Mouse (Mus musculus) embryonic facial prominence, embryonic 11.5 days (tissue): ENCODE data around the gene Ccnk. TPM values are rescaled to one million over a fixed set of nuclear protein-coding genes. Genes with fewer than 3 reads are reported as not detected.
A peak's percentile ranks its signal among the peaks of the same experiment; 100 is the strongest.

Source experiments
- ATAC-seq: fragments of 200-750 bp; cut with Nextera tagmentation; replicated peaks from 2 replicates; pipeline ENCODE4 v1.8.0; 2017; ENCODE audit warnings: low read depth; ENCODE audit not compliant: insufficient number of reproducible peaks, low FRiP score, low TSS enrichment
- DNase-seq: peaks from one replicate; pipeline ENCODE4 v3.0.0-alpha.2; 2015; ENCODE audit warnings: low spot score
- H3K27ac ChIP-seq: fragments of 300-500 bp; sonication (generic); replicated peaks from 2 replicates; pipeline ENCODE4 v1.5.1; 2014; ENCODE audit warnings: mild to moderate bottlenecking, low read depth, low read length, control low read depth
- H3K27me3 ChIP-seq: fragments of 300-500 bp; sonication (generic); 2 replicates; pipeline ENCODE4 v1.6.1; 2014; ENCODE audit warnings: mild to moderate bottlenecking, low read length, moderate library complexity, mixed read lengths; ENCODE audit not compliant: control insufficient read depth, insufficient read depth
- H3K36me3 ChIP-seq: fragments of 300-500 bp; sonication (generic); replicated peaks from 2 replicates; pipeline ENCODE4 v1.6.1; 2014; ENCODE audit warnings: low read depth, mild to moderate bottlenecking, low read length, moderate library complexity, mixed read lengths; ENCODE audit not compliant: control insufficient read depth, insufficient read depth
- H3K4me1 ChIP-seq: fragments of 300-500 bp; sonication (generic); 2 replicates; pipeline ENCODE4 v1.6.1; 2014; ENCODE audit warnings: low read length, mixed read lengths; ENCODE audit not compliant: control insufficient read depth, insufficient read depth
- H3K4me2 ChIP-seq: fragments of 300-500 bp; sonication (generic); 2 replicates; pipeline ENCODE4 v1.6.1; 2014; ENCODE audit warnings: low read depth, mild to moderate bottlenecking, control low read depth, low read length, moderate library complexity
- H3K4me3 ChIP-seq: fragments of 300-500 bp; sonication (generic); 2 replicates; pipeline ENCODE4 v1.5.1; 2014; ENCODE audit warnings: low read depth, low read length, control low read depth
- H3K9ac ChIP-seq: fragments of 300-500 bp; sonication (generic); replicated peaks from 2 replicates; pipeline ENCODE4 v1.6.1; 2014; ENCODE audit warnings: mild to moderate bottlenecking, control low read depth, low read length
- H3K9me3 ChIP-seq: fragments of 300-500 bp; sonication (generic); replicated peaks from 2 replicates; pipeline ENCODE4 v1.6.1; 2016; ENCODE audit warnings: mild to moderate bottlenecking, low read length, inconsistent platforms, mixed read lengths; ENCODE audit not compliant: control insufficient read depth
- WGBS: fragments of 180-500 bp; shearing (Covaris S2); extraction: QIAGEN DNeasy Blood & Tissue Kit; methylation state at CpG from one replicate; pipeline ENCODE4 v1.1.7; 2014; 5-methylcytosine and 5-hydroxymethylcytosine counted together
- polyA plus RNA-seq: library from polyadenylated mRNA; unstranded; fragments of >200 nt; fragmentation: Nextera tagmentation; extraction: Ambion mirVana; gene quantifications from 2 replicates; pipeline ENCODE4 v1.2.1, GENCODE M21; 2014

The Ccnk gene
- 7.8 and 8.3 TPM in 2 replicates for polyA plus RNA-seq

- H3K4me3 ChIP-seq = peak within 1 kb of the TSS; percentile 99
Observed at GRCm38 (mm10) chr12:108179321-108180266, at the start of gene Ccnk. Ccnk (plus strand) TSS chr12:108179579.

GRCm38 (mm10) chr12:108132450-108133070, 46.8 kb upstream of the Ccnk start:
- no peaks in the 10 kb centered on the region for H3K27me3 ChIP-seq
- WGBS = 83% methylated on average over 8 of the region's 8 CpGs
- ATAC-seq = no peak

More at GRCm38 (mm10) chr12:108179321-108180266, at the start of gene Ccnk:
- Histone ChIP-seq H3K9ac (peak within 1 kb of the TSS; percentile 94), H3K4me1 (no peaks in the 10 kb centered on the region; the same call in 1 of the 2 replicates), H3K4me2 (peak within 1 kb of the TSS; percentile 85), H3K27ac (peak within 1 kb of the TSS; percentile 77), H3K36me3 (no peaks in the 10 kb centered on the region), H3K27me3 (no peaks in the 10 kb centered on the region), H3K9me3 (no peaks in the 10 kb centered on the region)
- peak; percentile 99 for DNase-seq
- under 1% methylated on average over 78 of the region's 82 CpGs for WGBS
- peak; percentile 98 for ATAC-seq

GRCm38 (mm10) chr12:108133181-108133580, 46.2 kb upstream of the Ccnk start:
- 75% methylated on average over 2 of the region's 2 CpGs for WGBS
- Histone ChIP-seq H3K27me3 (no peaks in the 10 kb centered on the region), H3K4me1 (no peaks in the 10 kb centered on the region), H3K36me3 (no peaks in the 10 kb centered on the region; the same call in 1 of the 2 replicates), H3K27ac (no peak overlapping the region), H3K9ac (no peak overlapping the region), H3K9me3 (no peaks in the 10 kb centered on the region), H3K4me2 (no peak overlapping the region), H3K4me3 (no peak overlapping the region)
- no peak for ATAC-seq
- DNase-seq = no peak

More at GRCm38 (mm10) chr12:108132450-108133070, 46.8 kb upstream of the Ccnk start:
- Histone ChIP-seq H3K9ac (no peak overlapping the region), H3K4me2 (no peak overlapping the region), H3K4me3 (no peak overlapping the region), H3K4me1 (no peaks in the 10 kb centered on the region), H3K36me3 (no peaks in the 10 kb centered on the region; the same call in 1 of the 2 replicates), H3K27ac (no peak overlapping the region), H3K9me3 (no peaks in the 10 kb centered on the region)
- DNase-seq = no peak

- no peak overlapping the region for H3K27ac ChIP-seq
- H3K9me3 ChIP-seq = no peaks in the 10 kb centered on the region
- no peak for DNase-seq
- no peak overlapping the region for H3K4me2 ChIP-seq
- H3K4me1 ChIP-seq = no peaks in the 10 kb centered on the region
- ATAC-seq = no peak
- no peak overlapping the region for H3K9ac ChIP-seq
- 75% methylated on average over 6 of the region's 6 CpGs for WGBS
- H3K36me3 ChIP-seq = no peaks in the 10 kb centered on the region
- no peaks in the 10 kb centered on the region for H3K27me3 ChIP-seq
- H3K4me3 ChIP-seq = no peak overlapping the region
Observed at GRCm38 (mm10) chr12:108135610-108136208, 43.7 kb upstream of the Ccnk start.

GRCm38 (mm10) chr12:108143624-108144498, 35.5 kb upstream of the Ccnk start:
- H3K4me2 ChIP-seq = no peak overlapping the region
- no peak overlapping the region for H3K9ac ChIP-seq
- H3K4me3 ChIP-seq = no peak overlapping the region
- H3K36me3 ChIP-seq = no peaks in the 10 kb centered on the region; the same call in 1 of the 2 replicates
- ATAC-seq (no peak), DNase-seq (no peak)
- no peaks in the 10 kb centered on the region for H3K27me3 ChIP-seq
- no peak overlapping the region for H3K27ac ChIP-seq
- no peaks in the 10 kb centered on the region for H3K9me3 ChIP-seq
- WGBS = 88% methylated on average over 5 of the region's 5 CpGs
- no peaks in the 10 kb centered on the region for H3K4me1 ChIP-seq

- DNase-seq (no peak), ATAC-seq (no peak)
- whole genome bisulfite sequencing = 93% methylated on average over 3 of the region's 3 CpGs
- Histone ChIP-seq H3K4me3 (no peak overlapping the region), H3K36me3 (no peaks in the 10 kb centered on the region; the same call in 1 of the 2 replicates), H3K27me3 (no peaks in the 10 kb centered on the region), H3K9ac (no peak overlapping the region), H3K9me3 (no peaks in the 10 kb centered on the region), H3K4me2 (no peak overlapping the region), H3K4me1 (no peaks in the 10 kb centered on the region), H3K27ac (no peak overlapping the region)
Observed at GRCm38 (mm10) chr12:108145198-108145597, 34.2 kb upstream of the Ccnk start.

GRCm38 (mm10) chr12:108149764-108150163, 29.6 kb upstream of the Ccnk start:
- Histone ChIP-seq H3K9ac (no peak overlapping the region), H3K36me3 (no peaks in the 10 kb centered on the region; the same call in 1 of the 2 replicates), H3K27ac (no peak overlapping the region), H3K4me3 (no peak overlapping the region), H3K4me1 (no peaks in the 10 kb centered on the region), H3K27me3 (no peaks in the 10 kb centered on the region), H3K9me3 (no peaks in the 10 kb centered on the region), H3K4me2 (no peak overlapping the region)
- 81% methylated on average over 3 of the region's 3 CpGs for WGBS
- ATAC-seq (no peak), DNase-seq (no peak)
